Mouse (Mus musculus) forebrain, embryonic 16.5 days (tissue): Measurements from ENCODE around the gene Dcaf15. TPM values are rescaled to one million over a fixed set of nuclear protein-coding genes. Genes with fewer than 3 reads are reported as not detected.

Experiments used
- ATAC-seq: fragments of 200-750 bp; cut with Nextera tagmentation; 2 replicates; pipeline ENCODE4 v1.8.0; 2017; ENCODE audit warnings: mild to moderate bottlenecking, moderate library complexity
- H3K27ac ChIP-seq: fragments of 300-500 bp; sonication (generic); 2 replicates; pipeline ENCODE4 v1.5.1; 2014; ENCODE audit warnings: low read length, control low read depth
- H3K27me3 ChIP-seq: fragments of 300-500 bp; sonication (generic); replicated peaks from 2 replicates; pipeline ENCODE4 v1.6.1; 2014; ENCODE audit warnings: low read length; ENCODE audit not compliant: control insufficient read depth, insufficient read depth
- H3K36me3 ChIP-seq: fragments of 300-500 bp; sonication (generic); 2 replicates; pipeline ENCODE4 v1.6.1; 2014; ENCODE audit not compliant: control insufficient read depth, insufficient read depth
- H3K4me1 ChIP-seq: fragments of 300-500 bp; sonication (generic); replicated peaks from 2 replicates; pipeline ENCODE4 v1.6.1; 2014; ENCODE audit warnings: low read length; ENCODE audit not compliant: control insufficient read depth, insufficient read depth
- H3K4me2 ChIP-seq: fragments of 300-500 bp; sonication (generic); 2 replicates; pipeline ENCODE4 v1.6.1; 2014; ENCODE audit warnings: mild to moderate bottlenecking, low read length, control low read depth
- H3K4me3 ChIP-seq: fragments of 300-500 bp; sonication (generic); replicated peaks from 2 replicates; pipeline ENCODE4 v1.5.1; 2014; ENCODE audit warnings: mild to moderate bottlenecking, low read length, control low read depth
- H3K9ac ChIP-seq: fragments of 300-500 bp; sonication (generic); replicated peaks from 2 replicates; pipeline ENCODE4 v1.6.1; 2014; ENCODE audit warnings: low read depth, low read length, control low read depth
- H3K9me3 ChIP-seq: fragments of 300-500 bp; sonication (generic); 2 replicates; pipeline ENCODE4 v1.6.1; 2016; ENCODE audit warnings: low read length; ENCODE audit not compliant: control insufficient read depth
- WGBS: fragments of 180-500 bp; shearing (Covaris S2); extraction: QIAGEN DNeasy Blood & Tissue Kit; methylation state at CpG from one replicate; pipeline ENCODE4 v1.1.7; 2014; 5-methylcytosine and 5-hydroxymethylcytosine counted together
- polyA plus RNA-seq: library from polyadenylated mRNA; unstranded; fragments of >200 nt; fragmentation: Nextera tagmentation; extraction: Ambion mirVana; gene quantifications from 2 replicates; pipeline ENCODE4 v1.2.1, GENCODE M21; 2015

The Dcaf15 gene
- polyA plus RNA-seq, 1 experiment from 2014 or later = 20.6 TPM

GRCm38 (mm10) chr8:84105676-84106075 is 1.1 kb upstream of the Dcaf15 start:
- Histone ChIP-seq H3K4me1 (peaks cover 24% of the 10 kb centered on the region), H3K36me3 (no peaks in the 10 kb centered on the region), H3K4me2 (peak overlapping the region; percentile 58), H3K27ac (no peak overlapping the region; the same call in 1 of the 2 replicates), H3K9me3 (no peaks in the 10 kb centered on the region), H3K4me3 (no peak overlapping the region), H3K9ac (peak overlapping the region; percentile 70; the same call in 1 of the 2 replicates), H3K27me3 (no peaks in the 10 kb centered on the region)
- 87% methylated on average over 2 of the region's 2 CpGs for WGBS
- ATAC-seq = no peak

- Histone ChIP-seq H3K9ac (peak overlapping the region; percentile 82), H3K4me3 (peak overlapping the region; percentile 75), H3K9me3 (no peaks in the 10 kb centered on the region), H3K36me3 (no peaks in the 10 kb centered on the region), H3K27ac (peak overlapping the region; percentile 91), H3K27me3 (no peaks in the 10 kb centered on the region), H3K4me1 (peaks cover 24% of the 10 kb centered on the region), H3K4me2 (peak overlapping the region; percentile 75)
- peak; percentile 68 for ATAC-seq
- under 1% methylated on average over 27 of the region's 29 CpGs for WGBS
These were observed 347 bp downstream of the Dcaf15 start for GRCm38 (mm10) chr8:84104221-84104620.

- H3K36me3 ChIP-seq = no peaks in the 10 kb centered on the region
- WGBS = 47% methylated on average over 3 of the region's 3 CpGs
- peak overlapping the region; percentile 91 for H3K27ac ChIP-seq
- no peaks in the 10 kb centered on the region for H3K27me3 ChIP-seq
- H3K9me3 ChIP-seq = no peaks in the 10 kb centered on the region
- peaks cover 24% of the 10 kb centered on the region for H3K4me1 ChIP-seq
- peak overlapping the region; percentile 75 for H3K4me3 ChIP-seq
- ATAC-seq = no peak
- H3K9ac ChIP-seq = peak overlapping the region; percentile 82
- peak overlapping the region; percentile 75 for H3K4me2 ChIP-seq
These were observed 967 bp downstream of the Dcaf15 start for GRCm38 (mm10) chr8:84103601-84104000.

GRCm38 (mm10) chr8:84101476-84102270 is 2.9 kb downstream of the Dcaf15 start:
- H3K4me3 ChIP-seq = no peak overlapping the region
- 91% methylated on average over 25 of the region's 25 CpGs for WGBS
- no peak overlapping the region for H3K4me2 ChIP-seq
- H3K9me3 ChIP-seq = no peaks in the 10 kb centered on the region
- peaks cover 24% of the 10 kb centered on the region for H3K4me1 ChIP-seq
- no peak for ATAC-seq
- H3K36me3 ChIP-seq = peaks cover 9% of the 10 kb centered on the region
- H3K9ac ChIP-seq = no peak overlapping the region
- H3K27me3 ChIP-seq = no peaks in the 10 kb centered on the region
- H3K27ac ChIP-seq = no peak overlapping the region

GRCm38 (mm10) chr8:84098376-84098775 is 6.2 kb downstream of the Dcaf15 start:
- 94% methylated on average over 7 of the region's 7 CpGs for WGBS
- no peak for ATAC-seq
- Histone ChIP-seq H3K9me3 (no peaks in the 10 kb centered on the region), H3K4me3 (no peak overlapping the region), H3K27ac (no peak overlapping the region), H3K36me3 (peaks cover 19% of the 10 kb centered on the region), H3K4me2 (no peak overlapping the region), H3K4me1 (peaks cover 12% of the 10 kb centered on the region), H3K9ac (no peak overlapping the region), H3K27me3 (no peaks in the 10 kb centered on the region)

- Histone ChIP-seq H3K4me1 (no peaks in the 10 kb centered on the region), H3K27ac (no peak overlapping the region), H3K27me3 (no peaks in the 10 kb centered on the region), H3K9me3 (no peaks in the 10 kb centered on the region), H3K36me3 (peaks cover 30% of the 10 kb centered on the region), H3K4me3 (no peak overlapping the region), H3K9ac (no peak overlapping the region), H3K4me2 (no peak overlapping the region)
- ATAC-seq = no peak
- WGBS = 66% methylated on average over 8 of the region's 8 CpGs
These were observed 8.5 kb downstream of the Dcaf15 start for GRCm38 (mm10) chr8:84096061-84096460.

GRCm38 (mm10) chr8:84090585-84090984 is 14.0 kb downstream of the Dcaf15 start:
- Histone ChIP-seq H3K4me2 (no peak overlapping the region), H3K27ac (no peak overlapping the region), H3K9me3 (no peaks in the 10 kb centered on the region), H3K9ac (no peak overlapping the region), H3K27me3 (no peaks in the 10 kb centered on the region), H3K4me3 (no peak overlapping the region), H3K36me3 (peaks cover 21% of the 10 kb centered on the region; the same call in 1 of the 2 replicates), H3K4me1 (no peaks in the 10 kb centered on the region)
- 88% methylated on average over 8 of the region's 8 CpGs for WGBS
- no peak for ATAC-seq

GRCm38 (mm10) chr8:84089277-84089676 is 15.3 kb downstream of the Dcaf15 start:
- H3K36me3 ChIP-seq = peaks cover 19% of the 10 kb centered on the region; the same call in 1 of the 2 replicates
- no peaks in the 10 kb centered on the region for H3K27me3 ChIP-seq
- H3K9ac ChIP-seq = no peak overlapping the region
- no peaks in the 10 kb centered on the region for H3K9me3 ChIP-seq
- ATAC-seq = no peak
- H3K4me2 ChIP-seq = no peak overlapping the region
- H3K27ac ChIP-seq = no peak overlapping the region
- WGBS = 56% methylated on average over 9 of the region's 9 CpGs
- H3K4me3 ChIP-seq = no peak overlapping the region
- no peaks in the 10 kb centered on the region for H3K4me1 ChIP-seq

GRCm38 (mm10) chr8:84087821-84088220 is 16.7 kb downstream of the Dcaf15 start:
- ATAC-seq = no peak
- Histone ChIP-seq H3K9me3 (no peaks in the 10 kb centered on the region), H3K27me3 (no peaks in the 10 kb centered on the region), H3K27ac (no peak overlapping the region), H3K36me3 (peaks cover 20% of the 10 kb centered on the region; the same call in 1 of the 2 replicates), H3K4me2 (no peak overlapping the region), H3K4me1 (no peaks in the 10 kb centered on the region), H3K9ac (no peak overlapping the region), H3K4me3 (no peak overlapping the region)
- WGBS = 95% methylated on average over 14 of the region's 14 CpGs
